In the genomic region with DNA sequence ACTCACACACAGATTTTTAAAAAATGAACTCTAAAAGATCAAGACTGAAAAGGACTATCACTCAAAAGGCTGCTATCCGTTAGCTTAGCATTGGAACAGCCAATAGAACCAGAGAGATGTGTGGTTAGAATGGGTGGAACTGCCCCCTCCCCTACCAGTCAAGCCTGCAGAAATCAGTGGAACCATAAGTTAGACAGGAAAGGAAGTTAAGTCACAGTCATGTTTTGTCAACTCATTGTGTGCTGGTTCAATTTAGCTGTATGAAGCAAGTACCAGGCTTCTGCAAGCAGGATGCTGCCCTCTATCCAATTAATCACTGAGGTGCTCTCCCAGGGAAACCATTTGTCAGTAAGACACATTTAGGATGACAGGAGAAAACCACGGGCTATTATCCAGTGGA, we compare ENCODE assay signal across 30 mouse cellular contexts.
DNase-seq lines count a peak whose midpoint lies in the region; ATAC-seq and TF ChIP-seq lines count a peak whose summit lies in the region.
"Had no signal": no experiment of that assay in that cellular context is flagged by ENCODE, and none has a peak within 500 bp of the region (broad histone marks: within the 10 kb centered on the region; RNA-seq: fewer than 3 reads in every experiment).

No protein-coding gene starts in this region.

- ATAC-seq in granulocyte monocyte progenitor cell, adult 5-6 weeks (replicated peaks; ENCODE audit: poor library complexity, severe bottlenecking): peak; percentile 80
- peak; percentile 80 for ATAC-seq in megakaryocyte progenitor cell, adult 5-6 weeks (replicated peaks; ENCODE audit: poor library complexity)
- no peak for ATAC-seq in heart, embryonic 11.5 days (replicated peaks; ENCODE audit: insufficient number of reproducible peaks, low FRiP score, low TSS enrichment)
- ATAC-seq: forebrain, embryonic 15.5 days; hindbrain, postnatal 0 days; inflammation-experienced regulatory T-cells, adult 6 months had no signal

- no peaks in the 10 kb centered on the region for H3K9me3 ChIP-seq in heart, embryonic 11.5 days (replicated peaks; ENCODE audit: control insufficient read depth, low read length)
- H3K9me3 ChIP-seq: embryonic facial prominence, embryonic 10.5 days; embryonic facial prominence, embryonic 13.5 days; forebrain, embryonic 12.5 days; forebrain, embryonic 15.5 days; G1E; heart, embryonic 12.5 days; heart, embryonic 15.5 days had no signal

- no peaks in the 10 kb centered on the region for H3K4me1 ChIP-seq in thymus, adult 2 months (replicated peaks; ENCODE audit: control insufficient read depth, insufficient read depth, low read length)
- H3K4me1 ChIP-seq in heart, embryonic 11.5 days (ENCODE audit: control insufficient read depth, insufficient read depth, low read length): no peaks in the 10 kb centered on the region
- H3K4me1 ChIP-seq: embryonic facial prominence, embryonic 13.5 days; forebrain, embryonic 12.5 days; forebrain, embryonic 15.5 days; heart, embryonic 12.5 days; heart, embryonic 15.5 days had no signal

- WGBS in thymus, adult 2 months: 31% methylated on average over 2 of the region's 2 CpGs
- 62% methylated on average over 2 of the region's 2 CpGs for WGBS in heart, embryonic 11.5 days (ENCODE audit: insufficient replicate concordance)

- no peak overlapping the region for H3K27ac ChIP-seq in thymus, adult 2 months (ENCODE audit: control insufficient read depth, insufficient read depth, low read length)
- H3K27ac ChIP-seq in heart, embryonic 11.5 days (ENCODE audit: low read depth, low read length): no peak overlapping the region
- H3K27ac ChIP-seq: embryonic facial prominence, embryonic 10.5 days; embryonic facial prominence, embryonic 13.5 days; forebrain, embryonic 12.5 days; forebrain, embryonic 15.5 days; heart, adult 2 months; heart, embryonic 15.5 days; hindbrain, embryonic 14.5 days; hindbrain, postnatal 0 days had no signal

- DNase-seq in thymus, postnatal 25 days: peak; percentile 7
- no peak for DNase-seq in thymus, adult 2 months
- no peak for DNase-seq in heart, adult 8-10 months (ENCODE audit: low spot score)
- no peak for DNase-seq in testis, postnatal 14 days (ENCODE audit: low spot score)
- DNase-seq: adrenal gland, adult 2 months; adrenal gland, postnatal 14 days; B cell, adult 2 months; cerebellum, adult 11-12 months; cerebellum, adult 9-10 months; cerebellum, postnatal 14 days; embryo, embryonic 11 days; gastrocnemius, postnatal 25 days; heart, adult 2 months; heart, postnatal 10 days; heart, postnatal 36 days had no signal

- no peak overlapping the region for H3K4me2 ChIP-seq in heart, embryonic 11.5 days
- H3K4me2 ChIP-seq: embryonic facial prominence, embryonic 13.5 days; forebrain, embryonic 12.5 days; forebrain, embryonic 15.5 days; heart, embryonic 12.5 days; heart, embryonic 15.5 days; hindbrain, embryonic 14.5 days had no signal

- H3K36me3 ChIP-seq in thymus, adult 2 months (ENCODE audit: control insufficient read depth, insufficient read depth, low read length): no peaks in the 10 kb centered on the region
- no peaks in the 10 kb centered on the region for H3K36me3 ChIP-seq in heart, embryonic 11.5 days (ENCODE audit: control insufficient read depth, insufficient read depth, low read length)
- H3K36me3 ChIP-seq: embryonic facial prominence, embryonic 10.5 days; embryonic facial prominence, embryonic 13.5 days; forebrain, embryonic 12.5 days; forebrain, embryonic 15.5 days; G1E; heart, embryonic 12.5 days; heart, embryonic 15.5 days had no signal

- no peak overlapping the region for H3K4me3 ChIP-seq in thymus, adult 2 months (ENCODE audit: control insufficient read depth, insufficient read depth, low read length)
- no peak overlapping the region for H3K4me3 ChIP-seq in heart, embryonic 11.5 days (ENCODE audit: low read depth, low read length)
- H3K4me3 ChIP-seq: embryonic facial prominence, embryonic 10.5 days; embryonic facial prominence, embryonic 13.5 days; erythroblast, embryonic 14.5 days; forebrain, embryonic 12.5 days; forebrain, embryonic 15.5 days; heart, adult 2 months; heart, embryonic 12.5 days; heart, embryonic 15.5 days had no signal

- TF ChIP-seq POLR2A in thymus, adult 2 months (IDR thresholded peaks at IDR 0.05; ENCODE audit: control insufficient read depth, extremely low read depth, insufficient read depth, low read length, poor library complexity): no peak

- H3K9ac ChIP-seq in heart, embryonic 11.5 days (ENCODE audit: low read depth, low read length): no peak overlapping the region
- H3K9ac ChIP-seq: embryonic facial prominence, embryonic 13.5 days; forebrain, embryonic 12.5 days; forebrain, embryonic 15.5 days; heart, embryonic 12.5 days; heart, embryonic 15.5 days; hindbrain, embryonic 14.5 days had no signal

- no peak for TF ChIP-seq CTCF in thymus, adult 2 months (IDR thresholded peaks at IDR 0.05; ENCODE audit: borderline replicate concordance, control insufficient read depth, extremely low read depth, insufficient read depth, low read length, poor library complexity)

- H3K27me3 ChIP-seq in thymus, adult 2 months (ENCODE audit: control insufficient read depth, insufficient read depth, low read length): no peaks in the 10 kb centered on the region
- H3K27me3 ChIP-seq in heart, embryonic 11.5 days (ENCODE audit: control insufficient read depth, insufficient read depth, low read length): no peaks in the 10 kb centered on the region
- H3K27me3 ChIP-seq: CH12.LX; embryonic facial prominence, embryonic 13.5 days; forebrain, embryonic 12.5 days; forebrain, embryonic 15.5 days; heart, embryonic 12.5 days; heart, embryonic 15.5 days had no signal
